Mouse (Mus musculus) frontal cortex, adult (tissue): ENCODE measurements around the gene Podxl2.

Source experiments
- ATAC-seq: cut with Nextera tagmentation; 2 replicates; pipeline ENCODE4 v1.9.2; 2017; ENCODE audit warnings: mild to moderate bottlenecking, moderate library complexity, mixed read lengths; ENCODE audit not compliant: low TSS enrichment

The Podxl2 gene

GRCm38 (mm10) chr6:88874868-88875508, at the start of gene Podxl2:
Gene Podxl2 (minus strand): TSS chr6:88875044.
- ATAC-seq = peak; percentile 77

- ATAC-seq = no peak
Observed at GRCm38 (mm10) chr6:88918802-88919201, 44.0 kb upstream of the Podxl2 start.

DNA sequence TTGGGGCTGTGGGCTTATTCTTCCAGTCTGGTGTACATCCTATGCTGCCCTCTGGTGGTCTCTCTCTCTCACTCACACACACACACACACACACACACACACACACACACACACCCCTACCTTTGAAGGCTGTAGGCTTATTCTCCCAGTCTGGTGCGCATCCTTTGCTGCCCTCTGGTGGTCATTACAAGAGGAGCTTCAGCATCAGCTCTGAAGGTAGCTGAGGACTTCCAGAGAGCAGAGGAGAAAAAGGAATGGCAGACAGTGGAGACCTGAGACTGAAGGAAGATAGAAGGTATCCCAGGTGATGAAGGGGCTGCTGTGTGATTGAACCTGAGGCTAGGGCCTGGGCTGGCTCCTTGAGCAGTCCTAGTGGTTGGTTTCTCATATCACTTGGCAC, 41.3 kb upstream of the Podxl2 start:
- ATAC-seq = peak; percentile 68

GRCm38 (mm10) chr6:88915510-88915909, 40.7 kb upstream of the Podxl2 start:
- no peak for ATAC-seq

- ATAC-seq = no peak
Observed at GRCm38 (mm10) chr6:88914799-88915198, 40.0 kb upstream of the Podxl2 start.

DNA sequence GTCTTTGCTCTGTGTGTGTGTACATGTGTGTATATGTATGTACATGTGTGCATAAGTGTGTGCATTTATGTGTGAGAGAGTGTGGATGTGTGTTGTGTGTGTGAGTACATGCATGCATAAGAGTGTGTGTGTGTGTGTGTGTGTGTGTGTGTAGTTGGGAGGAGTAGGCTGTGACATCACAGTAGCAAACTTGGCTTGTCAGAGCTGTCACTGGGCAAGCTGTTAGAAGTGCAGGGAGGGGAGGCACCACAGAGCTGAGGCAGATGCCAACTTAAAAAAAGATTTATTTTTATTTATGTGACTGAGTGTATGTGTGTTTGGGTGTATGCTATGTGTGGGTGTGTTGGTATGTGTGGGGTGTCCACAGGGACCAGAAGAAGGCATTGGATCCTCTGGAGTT, 38.6 kb upstream of the Podxl2 start:
- ATAC-seq = peak; percentile 34

- ATAC-seq = no peak
Observed at GRCm38 (mm10) chr6:88913022-88913421, 38.2 kb upstream of the Podxl2 start.

DNA sequence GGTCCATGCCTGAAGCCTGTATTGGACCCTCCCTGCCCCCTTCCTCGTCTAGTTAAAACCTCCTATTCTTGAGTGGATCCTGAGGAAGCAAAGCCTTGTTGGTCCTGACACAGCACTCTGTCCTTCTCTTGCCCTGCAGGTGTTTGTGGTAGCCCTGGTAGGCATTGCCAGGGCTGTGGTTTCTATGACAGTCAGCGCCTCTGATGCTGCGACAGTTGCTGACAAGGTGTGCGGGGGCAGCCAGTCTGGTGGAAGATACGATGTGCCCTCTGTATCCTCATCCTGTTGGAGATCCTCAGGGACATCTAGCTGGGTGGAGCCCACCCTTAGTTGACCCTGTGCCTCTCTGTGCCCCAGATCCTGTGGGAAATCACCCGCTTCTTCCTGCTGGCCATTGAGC, 34.3 kb upstream of the Podxl2 start:
- no peak for ATAC-seq

- ATAC-seq = peak; percentile 29
Observed at GRCm38 (mm10) chr6:88906369-88907108, 31.7 kb upstream of the Podxl2 start.

GRCm38 (mm10) chr6:88905042-88905441, 30.2 kb upstream of the Podxl2 start:
- no peak for ATAC-seq

- no peak for ATAC-seq
Observed at GRCm38 (mm10) chr6:88904456-88904974, 29.7 kb upstream of the Podxl2 start.

GRCm38 (mm10) chr6:88903708-88904107, 28.9 kb upstream of the Podxl2 start:
- ATAC-seq = no peak

GRCm38 (mm10) chr6:88901947-88902820, 27.3 kb upstream of the Podxl2 start, which contains the start of gene Tpra1:
Gene Tpra1 (plus strand): TSS chr6:88902251.
- peak; percentile 85 for ATAC-seq

GRCm38 (mm10) chr6:88901471-88901870, 26.6 kb upstream of the Podxl2 start:
- peak; percentile 8; the same call in 1 of the 2 replicates for ATAC-seq

- ATAC-seq = no peak
Observed at GRCm38 (mm10) chr6:88899628-88900027, 24.8 kb upstream of the Podxl2 start.

DNA sequence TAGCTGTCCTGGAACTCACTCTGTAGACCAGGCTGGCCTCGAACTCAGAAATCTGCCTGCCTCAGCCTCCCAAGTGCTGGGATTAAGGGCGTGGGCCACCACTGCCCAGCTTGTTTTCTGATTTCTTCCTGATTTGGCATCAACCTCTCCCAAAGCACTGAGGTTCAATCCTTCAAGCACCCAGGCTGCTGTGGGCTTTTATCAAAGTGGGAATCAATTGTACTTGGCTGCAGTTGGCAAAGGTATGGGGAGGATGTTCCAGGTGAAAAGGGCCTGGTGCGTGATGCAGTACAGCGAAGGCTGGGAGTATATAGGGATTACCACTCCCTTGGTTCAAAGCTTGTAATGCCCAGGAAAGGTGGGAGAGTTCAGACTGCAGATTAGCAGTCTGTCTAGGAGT, 24.2 kb upstream of the Podxl2 start:
- ATAC-seq = no peak

DNA sequence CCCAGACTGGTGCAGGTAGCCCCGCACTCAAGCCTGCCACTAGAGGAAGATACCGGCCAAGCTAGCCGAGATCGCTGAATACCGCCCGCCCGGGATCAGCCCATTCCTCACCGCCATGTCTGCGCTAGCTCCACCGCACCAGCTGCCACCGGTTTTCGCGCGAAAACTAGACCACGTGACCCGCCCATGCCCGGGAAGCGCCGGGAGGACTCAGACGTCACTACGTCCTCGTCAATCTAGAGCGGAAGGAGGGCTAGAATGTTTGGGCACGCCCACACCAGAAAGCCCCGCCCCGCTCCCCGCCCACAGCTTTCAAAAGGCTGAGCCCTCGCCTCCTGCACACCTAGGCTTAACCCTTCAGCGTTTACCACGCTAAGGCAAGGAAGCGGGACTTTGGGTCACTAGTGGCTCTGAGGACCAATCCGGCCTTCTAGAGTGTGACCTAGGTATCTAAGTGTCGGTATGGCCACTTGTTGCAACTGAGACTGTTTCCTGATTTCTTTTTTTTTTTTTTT, 23.7 kb upstream of the Podxl2 start, which contains the start of gene Mcm2:
Mcm2 (minus strand) TSS at position 247 of the 515 bp plus-strand sequence.
- peak; percentile 64 for ATAC-seq

DNA sequence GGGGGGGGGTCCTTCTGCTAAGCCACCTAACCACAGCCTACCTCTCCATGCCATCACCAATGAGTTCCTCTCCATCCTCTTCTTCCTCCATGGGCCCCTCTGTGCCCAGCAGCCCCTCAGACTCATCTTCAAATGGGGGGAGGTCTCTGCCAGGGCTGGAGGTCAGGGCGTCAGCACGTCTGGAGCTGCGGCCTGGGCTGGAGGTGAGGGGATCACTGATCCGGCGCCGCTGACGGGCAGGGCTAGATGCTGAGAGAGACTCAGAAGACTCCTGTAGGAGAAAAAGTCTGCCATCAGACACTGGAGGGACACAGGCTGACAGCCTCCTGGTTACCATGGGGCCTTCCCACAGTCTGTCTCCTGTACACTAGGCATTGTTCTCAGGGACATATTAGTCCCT, 22.4 kb upstream of the Podxl2 start:
- ATAC-seq = no peak

DNA sequence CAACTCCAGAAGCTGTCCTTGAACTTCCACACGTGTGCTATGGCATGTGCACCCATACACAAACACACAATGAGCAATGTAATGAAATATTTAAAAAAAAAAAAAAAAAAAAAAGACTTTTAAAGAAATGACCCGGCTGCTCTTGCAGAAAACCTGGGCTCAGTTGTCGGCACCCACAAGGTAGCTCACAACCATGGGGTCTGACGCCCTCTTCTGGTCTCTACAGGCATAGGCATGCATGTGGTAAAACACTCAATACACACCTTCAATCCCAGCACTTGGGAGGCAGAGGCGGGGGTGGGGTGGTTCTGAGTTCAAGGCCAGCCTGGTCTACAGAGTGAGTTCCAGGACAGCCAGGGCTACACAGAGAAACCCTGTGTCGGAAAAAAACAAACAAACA, 21.1 kb upstream of the Podxl2 start:
- no peak for ATAC-seq

DNA sequence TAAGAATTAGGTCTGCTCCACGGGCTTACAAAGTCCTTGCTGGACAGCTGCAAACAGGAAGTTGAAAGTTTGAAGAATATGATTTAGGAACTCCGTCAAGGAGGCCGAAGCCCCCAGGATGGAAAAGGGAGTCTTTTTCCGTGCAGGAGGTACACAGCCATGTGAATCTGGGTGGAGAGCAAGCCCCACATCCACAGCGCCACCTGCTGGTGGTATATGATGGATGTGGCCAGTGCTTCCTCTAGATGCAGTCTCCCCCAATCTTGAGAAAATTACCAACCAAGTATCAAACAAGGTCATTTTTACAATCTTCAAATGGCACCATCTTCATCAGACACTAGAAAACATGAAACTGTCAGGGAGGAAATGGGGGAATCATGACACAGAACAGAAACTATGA, 18.7 kb upstream of the Podxl2 start:
- peak; percentile 68 for ATAC-seq

DNA sequence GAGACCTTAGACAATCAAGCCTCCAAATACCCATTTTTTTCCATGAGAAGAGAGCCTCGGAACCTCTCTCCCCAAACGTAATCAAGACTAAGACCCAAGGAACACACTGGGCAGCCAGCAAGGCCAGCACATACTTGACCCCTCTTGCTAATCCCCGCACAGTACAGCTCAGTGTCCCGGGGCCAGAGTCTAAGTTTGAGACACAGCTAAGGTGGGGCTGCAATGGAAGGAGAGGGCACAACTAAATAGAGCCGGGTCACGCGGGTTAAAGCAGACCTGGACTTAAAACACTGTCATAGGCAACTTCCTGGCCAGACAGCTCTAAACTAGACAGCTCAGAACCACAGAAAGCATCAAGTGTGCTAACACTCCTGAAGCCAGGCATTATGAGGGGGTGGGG, 16.0 kb upstream of the Podxl2 start:
- ATAC-seq = no peak
